Mouse (Mus musculus) olfactory bulb, adult 2 months (tissue): Measurements from ENCODE around the gene Olfr172.

ENCODE experiments used
- CTCF ChIP-seq: fragments of 200-500 bp; IDR thresholded peaks from 2 replicates; pipeline ENCODE4 v1.5.1; 2012; ENCODE audit warnings: low read depth, mild to moderate bottlenecking, low read length, moderate library complexity; ENCODE audit not compliant: insufficient read depth
- POLR2A ChIP-seq: fragments of 200-500 bp; IDR thresholded peaks from 2 replicates; pipeline ENCODE4 v1.6.1; 2012; ENCODE audit warnings: mild to moderate bottlenecking, low read depth, low read length, moderate library complexity; ENCODE audit not compliant: insufficient read depth

GRCm38 (mm10) chr16:58756191-58756590 lies 6.8 kb downstream of the Olfr172 start:
- no peak for TF ChIP-seq CTCF
- no peak for TF ChIP-seq POLR2A
